Mouse (Mus musculus) midbrain, postnatal 0 days (tissue): ENCODE results near the gene Foxa3. TPM values are rescaled to one million over a fixed set of nuclear protein-coding genes. Genes with fewer than 3 reads are reported as not detected.
A peak's percentile ranks its signal among the peaks of the same experiment; 100 is the strongest.

Source experiments
- ATAC-seq: fragments of 200-750 bp; cut with Nextera tagmentation; 2 replicates; pipeline ENCODE4 v1.8.0; 2017; ENCODE audit warnings: moderate number of reproducible peaks, mild to moderate bottlenecking, moderate TSS enrichment, moderate library complexity; ENCODE audit not compliant: low FRiP score
- DNase-seq: peaks from one replicate; pipeline ENCODE4 v3.0.0-alpha.2; 2015; ENCODE audit warnings: low spot score
- H3K27ac ChIP-seq: fragments of 300-500 bp; sonication (generic); 2 replicates; pipeline ENCODE4 v1.5.1; 2014; ENCODE audit warnings: low read depth, mild to moderate bottlenecking, low read length, mixed read lengths
- H3K27me3 ChIP-seq: fragments of 300-500 bp; sonication (generic); 2 replicates; pipeline ENCODE4 v1.6.1; 2014; ENCODE audit warnings: low read length, control low read depth, mixed read lengths; ENCODE audit not compliant: insufficient read depth
- H3K36me3 ChIP-seq: fragments of 300-500 bp; sonication (generic); 2 replicates; pipeline ENCODE4 v1.6.1; 2014; ENCODE audit warnings: low read length, control low read depth, mixed read lengths; ENCODE audit not compliant: insufficient read depth
- H3K4me1 ChIP-seq: fragments of 300-500 bp; sonication (generic); 2 replicates; pipeline ENCODE4 v1.6.1; 2014; ENCODE audit warnings: mild to moderate bottlenecking, control low read depth, antibody characterized with exemption, low read length, mixed read lengths; ENCODE audit not compliant: insufficient read depth
- H3K4me2 ChIP-seq: fragments of 300-500 bp; sonication (generic); 2 replicates; pipeline ENCODE4 v1.6.1; 2014; ENCODE audit warnings: low read depth, mild to moderate bottlenecking, low read length, mixed read lengths; ENCODE audit not compliant: poor library complexity, severe bottlenecking
- H3K4me3 ChIP-seq: fragments of 300-500 bp; sonication (generic); 2 replicates; pipeline ENCODE4 v1.5.1; 2014; ENCODE audit warnings: low read depth, mild to moderate bottlenecking, low read length, moderate library complexity
- H3K9ac ChIP-seq: fragments of 300-500 bp; sonication (generic); replicated peaks from 2 replicates; pipeline ENCODE4 v1.6.1; 2014; ENCODE audit warnings: mild to moderate bottlenecking, low read length, moderate library complexity, mixed read lengths; ENCODE audit not compliant: poor library complexity, severe bottlenecking
- H3K9me3 ChIP-seq: fragments of 300-500 bp; sonication (generic); 2 replicates; pipeline ENCODE4 v1.6.1; 2016; ENCODE audit warnings: low read length, control low read depth
- CTCF ChIP-seq: IDR thresholded peaks from 2 replicates; pipeline ENCODE4 v1.5.1; 2016; ENCODE audit warnings: antibody characterized with exemption, mild to moderate bottlenecking
- WGBS: fragments of 180-500 bp; shearing (Covaris S2); extraction: QIAGEN DNeasy Blood & Tissue Kit; methylation state at CpG from one replicate; pipeline ENCODE4 v1.1.7; 2014; 5-methylcytosine and 5-hydroxymethylcytosine counted together
- polyA plus RNA-seq: library from polyadenylated mRNA; unstranded; fragments of >200 nt; fragmentation: Nextera tagmentation; extraction: Ambion mirVana; gene quantifications from 2 replicates; pipeline ENCODE4 v1.2.1, GENCODE M21; 2015
- total RNA-seq: library from RNA; depleted of rRNA; stranded (reverse); fragments of >200 nt; gene quantifications from 2 replicates; pipeline ENCODE4 v1.2.3, GENCODE M21; 2014

Foxa3 gene
- total and polyA plus RNA-seq, 2 experiments from 2014 or later = not detected

GRCm38 (mm10) chr7:19001066-19001806 is 22.1 kb downstream of the Foxa3 start:
- TF ChIP-seq CTCF = no peak
- Histone ChIP-seq H3K4me3 (no peak overlapping the region), H3K9ac (no peak overlapping the region), H3K4me1 (peaks cover 14% of the 10 kb centered on the region), H3K36me3 (peaks cover 16% of the 10 kb centered on the region), H3K9me3 (no peaks in the 10 kb centered on the region), H3K4me2 (peak overlapping the region; percentile 5; the same call in 1 of the 2 replicates), H3K27me3 (no peaks in the 10 kb centered on the region), H3K27ac (no peak overlapping the region)
- DNase-seq = no peak
- no peak for ATAC-seq
- WGBS = 55% methylated on average over 16 of the region's 18 CpGs

DNA sequence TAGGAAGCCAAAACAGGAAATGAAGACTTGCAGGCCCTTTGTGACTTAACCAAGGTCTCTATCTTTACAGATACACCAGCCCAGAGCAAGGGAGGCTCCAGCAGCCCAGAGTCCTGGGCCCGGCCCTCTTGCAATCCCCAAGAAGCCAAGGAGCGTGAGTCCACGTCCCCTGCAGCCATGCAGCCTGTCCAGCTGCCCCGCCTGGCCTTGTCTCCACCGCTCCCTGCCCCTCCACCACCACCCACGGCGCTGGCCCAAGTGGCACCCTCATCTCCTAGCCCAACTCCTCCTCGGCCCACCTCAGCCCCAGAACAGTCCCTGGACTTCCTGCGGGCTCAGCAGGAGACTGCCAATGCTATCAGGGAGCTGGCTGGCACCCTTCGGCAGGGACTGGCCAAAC is 22.9 kb downstream of the Foxa3 start:
- no peak overlapping the region for H3K4me3 ChIP-seq
- H3K27ac ChIP-seq = no peak overlapping the region
- 57% methylated on average over 10 of the region's 10 CpGs for WGBS
- TF ChIP-seq CTCF = no peak
- no peaks in the 10 kb centered on the region for H3K27me3 ChIP-seq
- peak overlapping the region; percentile 5; the same call in 1 of the 2 replicates for H3K4me2 ChIP-seq
- peaks cover 8% of the 10 kb centered on the region for H3K36me3 ChIP-seq
- no peak overlapping the region for H3K9ac ChIP-seq
- no peaks in the 10 kb centered on the region for H3K9me3 ChIP-seq
- H3K4me1 ChIP-seq = peaks cover 9% of the 10 kb centered on the region
- no peak for ATAC-seq
- DNase-seq = no peak

GRCm38 (mm10) chr7:18998835-18999234 is 24.5 kb downstream of the Foxa3 start:
- TF ChIP-seq CTCF = peak; percentile 50
- H3K4me1 ChIP-seq = peaks cover 6% of the 10 kb centered on the region
- peak; percentile 37 for DNase-seq
- no peak for ATAC-seq
- H3K4me2 ChIP-seq = no peak overlapping the region
- no peaks in the 10 kb centered on the region for H3K27me3 ChIP-seq
- 0 out of 2 replicates have a peak overlapping the region, but pooled peaks have one; percentile 9 for H3K9ac ChIP-seq
- 33% methylated on average over 9 of the region's 9 CpGs for WGBS
- no peak overlapping the region for H3K27ac ChIP-seq
- peaks cover 6% of the 10 kb centered on the region; the same call in 1 of the 2 replicates for H3K36me3 ChIP-seq
- H3K4me3 ChIP-seq = no peak overlapping the region
- no peaks in the 10 kb centered on the region for H3K9me3 ChIP-seq

DNA sequence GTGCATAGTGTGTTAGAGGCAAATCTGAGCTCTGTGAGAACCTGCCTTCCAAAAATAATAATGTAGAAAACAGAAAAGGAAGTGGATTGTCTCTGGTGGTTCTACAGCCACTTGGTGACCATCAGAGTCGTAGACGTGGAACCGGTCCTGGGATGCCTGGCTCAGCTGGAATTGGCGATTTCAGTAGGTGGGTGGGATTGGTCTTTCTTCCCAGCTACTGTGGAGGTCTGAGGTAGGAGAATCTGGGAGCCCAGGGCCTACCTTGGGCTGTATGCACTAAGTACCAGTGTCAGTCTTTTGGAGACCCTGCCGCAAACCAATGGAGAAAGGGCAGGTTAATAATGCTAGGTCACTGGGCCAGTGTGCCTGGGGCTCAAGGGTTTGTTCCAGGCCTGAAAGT is 30.3 kb downstream of the Foxa3 start:
- Histone ChIP-seq H3K27ac (no peak overlapping the region; the same call in 1 of the 2 replicates), H3K9ac (no peak overlapping the region; the same call in 1 of the 2 replicates), H3K4me1 (peaks cover 17% of the 10 kb centered on the region), H3K36me3 (no peaks in the 10 kb centered on the region; the same call in 1 of the 2 replicates), H3K4me3 (peak overlapping the region; percentile 61; the same call in 1 of the 2 replicates), H3K4me2 (peak overlapping the region; percentile 78), H3K9me3 (no peaks in the 10 kb centered on the region), H3K27me3 (no peaks in the 10 kb centered on the region)
- ATAC-seq = no peak
- TF ChIP-seq CTCF = no peak
- 92% methylated on average over 5 of the region's 5 CpGs for WGBS
- no peak for DNase-seq

DNA sequence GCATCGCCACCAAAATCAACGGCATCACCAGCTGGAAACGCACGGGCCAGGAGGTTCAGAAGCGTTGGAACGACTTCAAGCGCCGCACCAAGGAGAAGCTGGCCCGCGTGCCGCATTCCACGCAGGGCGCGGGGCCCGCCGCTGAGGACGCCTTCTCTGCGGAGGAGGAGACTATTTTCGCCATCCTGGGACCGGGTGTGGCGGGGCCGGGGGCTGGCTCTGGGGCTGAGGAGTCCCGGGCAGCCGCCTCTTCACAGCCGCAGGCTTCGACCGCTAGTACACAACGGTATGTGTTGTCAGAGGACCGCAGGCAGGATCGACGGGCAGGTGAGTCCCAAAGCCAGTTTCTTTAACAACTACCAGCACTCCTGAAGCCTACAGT is 31.1 kb downstream of the Foxa3 start:
- H3K4me2 ChIP-seq = peak overlapping the region; percentile 78
- no peaks in the 10 kb centered on the region; the same call in 1 of the 2 replicates for H3K36me3 ChIP-seq
- H3K27me3 ChIP-seq = no peaks in the 10 kb centered on the region
- peak overlapping the region; percentile 74 for H3K9ac ChIP-seq
- DNase-seq = no peak
- H3K9me3 ChIP-seq = no peaks in the 10 kb centered on the region
- WGBS = 1% methylated on average over 31 of the region's 31 CpGs
- peak overlapping the region; percentile 69 for H3K27ac ChIP-seq
- peaks cover 17% of the 10 kb centered on the region for H3K4me1 ChIP-seq
- ATAC-seq = no peak
- no peak for TF ChIP-seq CTCF
- peak overlapping the region; percentile 61 for H3K4me3 ChIP-seq

- under 1% methylated on average over 55 of the region's 59 CpGs for WGBS
- DNase-seq (peak; percentile 22), ATAC-seq (peak; percentile 2; the same call in 1 of the 2 replicates)
- no peaks in the 10 kb centered on the region for H3K27me3 ChIP-seq
- H3K4me2 ChIP-seq = peak overlapping the region; percentile 78
- 0 out of 2 replicates have a peak, but pooled peaks have one; percentile 1 for TF ChIP-seq CTCF
- H3K4me1 ChIP-seq = peaks cover 17% of the 10 kb centered on the region
- no peaks in the 10 kb centered on the region; the same call in 1 of the 2 replicates for H3K36me3 ChIP-seq
- peak overlapping the region; percentile 61 for H3K4me3 ChIP-seq
- H3K9ac ChIP-seq = peak overlapping the region; percentile 74
- no peaks in the 10 kb centered on the region for H3K9me3 ChIP-seq
- peak overlapping the region; percentile 69 for H3K27ac ChIP-seq
Measured at GRCm38 (mm10) chr7:18991660-18992293, 31.6 kb downstream of the Foxa3 start.
